Mouse (Mus musculus) forelimb bud, embryonic 11.5 days (tissue): ENCODE data around the gene Kcng1.

ENCODE experiments used
- DNase-seq: peaks from one replicate; pipeline ENCODE4 v3.0.0-alpha.2; 2012; ENCODE audit warnings: low read depth, low spot score

Kcng1 gene

DNA sequence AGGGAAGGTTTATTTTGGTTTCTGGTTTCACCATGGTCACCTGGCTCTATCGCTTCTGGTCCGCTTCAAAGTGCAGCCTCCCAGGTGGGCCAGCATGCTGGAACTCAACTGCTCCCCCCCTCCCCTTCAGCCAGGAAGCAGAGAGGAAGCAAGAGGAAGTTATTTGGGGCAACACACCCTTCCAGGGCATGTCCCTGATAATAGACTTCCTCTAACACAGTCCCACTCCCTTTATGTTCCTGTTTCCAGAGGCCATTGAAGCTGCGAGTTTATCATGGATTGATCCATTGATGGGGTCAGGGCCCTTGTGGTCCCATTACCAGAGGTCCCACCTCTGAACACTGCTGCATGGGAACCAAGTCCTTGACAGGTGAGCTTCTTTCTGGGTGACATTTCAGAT, 21.4 kb downstream of the Kcng1 start:
- no peak for DNase-seq

DNA sequence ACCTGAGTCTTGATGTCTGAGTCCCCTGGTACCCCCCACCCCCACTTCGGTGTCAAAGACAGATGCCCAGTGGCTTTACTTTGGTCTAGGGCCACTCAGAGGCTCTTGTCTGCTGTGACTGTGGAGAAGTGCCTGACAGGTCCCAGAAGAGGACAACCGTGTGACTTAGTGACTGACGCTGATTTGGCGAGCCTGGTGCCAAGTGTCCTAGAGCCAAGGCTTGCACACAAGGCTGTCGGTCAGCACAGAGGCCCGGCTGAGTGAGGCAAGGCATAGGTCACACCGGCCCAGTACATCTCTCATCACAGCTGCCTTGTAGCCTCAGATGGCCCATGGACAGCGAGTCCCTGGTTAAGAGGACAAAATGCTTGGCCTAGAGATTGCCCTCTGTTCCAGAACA, 22.5 kb downstream of the Kcng1 start:
- DNase-seq, result no peak

DNA sequence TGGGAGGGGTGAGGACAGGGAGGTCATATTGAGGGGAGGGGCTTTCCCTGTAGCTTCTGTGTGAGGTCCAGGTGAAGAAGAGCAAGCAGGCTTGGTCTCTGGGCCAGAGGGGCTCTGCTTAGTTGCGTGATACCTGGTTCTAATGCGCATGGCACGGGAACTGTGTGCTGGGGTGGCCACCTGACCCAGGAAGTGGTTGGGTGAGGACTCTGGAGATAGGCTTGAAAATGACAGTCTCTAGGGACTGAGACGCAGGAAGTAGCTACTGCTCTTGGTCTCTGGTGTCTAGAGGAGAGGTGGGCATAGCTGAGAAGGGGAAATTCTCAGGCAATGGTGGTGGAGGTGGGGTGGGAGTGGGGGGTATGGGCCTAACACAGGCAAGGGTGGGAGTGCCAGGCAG, 24.3 kb downstream of the Kcng1 start:
- DNase-seq, result no peak

DNA sequence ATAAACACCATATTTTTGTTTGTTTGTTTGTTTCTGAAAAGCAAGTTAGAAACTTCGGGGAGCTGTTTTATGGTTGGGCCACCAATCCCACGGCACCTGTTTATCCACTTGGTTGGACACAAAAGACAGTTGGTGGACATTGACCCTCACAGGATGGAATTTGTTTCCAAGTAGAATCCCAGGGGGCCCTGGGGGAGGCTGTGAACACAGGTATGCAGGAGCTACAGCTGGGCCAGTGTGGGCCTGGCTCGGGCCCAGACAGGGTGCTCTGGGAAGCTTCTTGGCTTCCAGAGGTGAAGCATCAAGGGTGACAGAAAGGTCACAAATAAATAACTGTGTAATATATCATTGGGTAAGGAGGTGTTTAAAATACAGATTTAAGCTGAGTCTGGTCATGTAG, 25.0 kb downstream of the Kcng1 start:
- DNase-seq, result no peak

DNA sequence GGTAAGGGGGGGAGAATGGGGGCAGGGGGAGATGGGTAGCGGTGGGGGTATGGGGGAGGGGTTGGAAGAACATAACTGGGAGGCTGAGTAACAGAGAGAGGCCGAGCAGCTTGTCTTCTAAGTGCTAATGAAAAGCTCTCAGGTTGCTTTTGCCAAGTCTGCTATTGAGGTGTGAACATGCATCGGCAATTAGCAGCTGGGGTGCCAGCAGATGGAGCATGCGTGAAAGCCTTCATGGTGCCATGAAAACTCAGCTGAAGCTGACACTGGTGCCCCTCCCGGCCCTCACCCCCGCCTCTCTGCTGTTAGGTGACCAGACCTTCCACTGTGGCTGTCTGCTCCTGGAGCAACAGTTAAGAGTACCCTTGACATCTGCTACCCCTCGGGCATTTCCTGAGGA, 27.7 kb downstream of the Kcng1 start:
- no peak for DNase-seq

DNA sequence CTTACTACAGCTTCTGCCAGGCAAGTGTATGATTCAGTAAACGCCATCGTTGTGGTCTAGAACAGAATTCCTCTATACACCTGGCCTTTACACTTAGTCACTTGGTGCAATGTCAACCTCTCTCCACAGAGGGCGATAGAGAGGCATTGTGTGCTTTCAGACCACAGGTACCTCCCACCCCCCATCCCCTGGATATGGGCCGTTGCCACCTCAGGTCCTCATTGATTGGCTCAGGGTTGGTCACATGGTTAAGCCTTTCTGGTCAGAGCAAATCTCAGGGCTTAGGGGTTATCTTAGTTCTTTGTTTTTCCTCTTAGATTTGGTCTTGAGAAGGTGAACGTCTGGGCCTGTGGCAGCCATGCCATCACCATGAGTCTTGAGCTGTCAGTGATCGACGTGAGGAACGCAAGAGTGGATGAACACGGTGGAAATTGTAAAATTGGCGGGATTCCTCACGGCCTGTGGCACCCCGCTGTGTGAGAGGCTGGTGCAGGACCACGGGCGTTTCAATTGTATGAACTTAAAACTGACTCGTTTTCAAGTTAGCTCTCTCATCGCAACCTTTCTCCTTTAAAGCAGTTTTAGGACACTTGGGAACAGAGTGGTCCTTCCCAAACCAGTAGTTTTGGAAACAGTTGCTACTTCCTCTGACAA, 28.8 kb downstream of the Kcng1 start:
- peak; percentile 89 for DNase-seq

DNA sequence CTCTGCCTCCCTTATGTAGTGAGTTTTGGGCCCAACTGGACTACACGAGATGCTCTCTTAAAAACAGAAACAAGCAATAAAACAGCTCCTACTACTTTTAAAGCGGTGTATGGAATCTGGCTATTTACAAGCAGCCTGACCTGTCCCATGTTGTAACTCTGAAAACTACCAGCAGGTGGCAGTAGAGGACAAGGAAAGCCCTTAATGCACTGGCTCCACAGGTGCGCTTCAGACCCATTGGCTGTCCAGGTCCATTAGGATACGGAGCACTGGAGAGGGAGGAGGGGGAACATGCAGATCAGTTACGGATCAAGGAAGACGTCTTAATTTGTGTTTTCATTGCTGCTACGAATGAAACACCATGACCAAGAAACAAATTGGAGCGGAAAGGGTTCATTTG, 31.3 kb downstream of the Kcng1 start:
- peak; percentile 91 for DNase-seq

DNA sequence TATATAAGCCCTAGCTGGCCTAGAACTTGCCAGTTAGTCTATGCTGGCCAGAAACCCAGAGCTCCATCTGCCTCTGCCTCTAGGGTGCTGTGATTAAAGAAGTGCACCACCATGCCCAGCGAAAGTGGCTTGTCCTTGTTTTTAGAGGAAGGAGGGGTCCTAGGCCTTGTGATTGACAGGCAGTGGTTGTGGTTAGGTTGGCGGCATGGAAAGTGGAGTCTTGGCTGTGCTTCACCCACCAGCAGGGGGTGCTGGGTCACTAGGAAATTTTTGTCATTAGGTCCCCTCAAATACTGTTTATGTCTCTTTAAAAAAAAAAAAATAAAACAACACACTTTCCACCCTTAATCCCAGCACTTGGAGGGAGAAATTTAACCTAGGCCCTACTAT, 32.7 kb downstream of the Kcng1 start:
- peak; percentile 54 for DNase-seq

DNA sequence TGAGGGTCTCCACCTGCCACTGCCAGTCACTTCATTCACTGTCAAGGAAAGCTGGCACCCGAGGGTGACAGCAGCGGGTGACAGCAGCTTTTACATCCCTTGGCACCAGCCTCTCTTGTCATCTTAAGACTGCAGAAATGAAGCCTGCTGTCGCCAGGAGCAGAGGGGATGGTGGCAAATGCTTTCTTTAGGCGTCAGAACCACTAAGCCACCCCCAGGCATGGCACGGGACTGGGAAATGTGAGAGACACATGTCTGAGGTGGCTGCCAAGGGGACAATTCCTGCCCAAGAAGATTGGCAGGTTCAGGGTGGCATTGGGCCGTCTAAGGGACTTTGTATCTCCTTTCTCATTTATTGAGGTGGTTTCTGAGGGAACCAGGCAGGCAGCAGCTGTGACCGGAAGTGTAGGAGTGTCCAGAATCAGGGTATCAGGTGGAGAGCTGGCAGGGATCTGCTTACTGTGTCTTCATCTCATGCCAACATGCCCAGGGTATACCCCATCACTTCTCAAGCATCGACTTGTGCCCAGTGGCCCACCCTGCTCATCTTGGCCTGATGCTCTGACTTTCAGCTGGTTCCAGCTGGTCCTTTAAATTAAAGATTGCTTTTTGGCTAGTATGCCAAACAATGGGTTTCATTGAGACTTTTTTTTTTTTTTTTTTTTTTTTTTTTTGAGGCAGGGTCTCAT, 33.2 kb downstream of the Kcng1 start:
- DNase-seq, result no peak

DNA sequence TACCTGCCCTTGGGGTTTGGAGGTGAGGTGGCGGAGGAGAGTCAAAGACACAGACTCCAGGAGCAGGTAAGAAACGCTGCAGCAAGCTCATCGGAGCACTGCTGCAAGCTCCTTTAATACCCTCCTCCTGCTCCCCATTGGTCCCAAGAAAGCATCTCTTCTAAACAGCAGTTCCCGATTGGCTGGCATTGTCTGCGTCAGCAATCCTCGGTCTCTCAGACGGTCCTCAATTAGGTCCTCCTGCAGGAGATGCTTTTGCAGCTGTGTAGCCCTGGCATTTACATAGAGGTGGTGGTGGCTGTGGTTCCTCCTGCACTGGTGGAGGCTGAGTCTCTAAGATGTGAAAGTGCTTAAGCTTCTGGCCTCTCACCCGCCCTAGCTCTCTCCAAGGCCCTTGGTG, 36.0 kb downstream of the Kcng1 start:
- DNase-seq, result no peak

DNA sequence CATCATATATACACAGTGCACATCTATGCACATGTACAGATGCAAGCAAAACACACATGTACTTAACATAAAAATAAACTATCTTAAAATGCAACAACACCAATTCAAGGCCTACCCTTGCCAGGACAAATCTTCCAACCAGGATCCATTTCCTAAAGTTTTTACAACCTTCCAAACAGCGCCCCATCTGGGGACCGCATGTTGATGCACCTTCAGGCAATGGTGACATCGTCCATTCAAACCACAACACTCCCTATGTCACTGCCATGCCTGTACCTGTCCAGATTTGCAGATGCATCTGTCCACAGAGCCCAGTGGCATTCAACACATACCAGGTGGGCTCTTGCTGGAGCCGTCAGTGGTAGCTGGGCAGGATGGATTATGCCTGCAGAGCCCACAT, 38.3 kb downstream of the Kcng1 start:
- no peak for DNase-seq

DNA sequence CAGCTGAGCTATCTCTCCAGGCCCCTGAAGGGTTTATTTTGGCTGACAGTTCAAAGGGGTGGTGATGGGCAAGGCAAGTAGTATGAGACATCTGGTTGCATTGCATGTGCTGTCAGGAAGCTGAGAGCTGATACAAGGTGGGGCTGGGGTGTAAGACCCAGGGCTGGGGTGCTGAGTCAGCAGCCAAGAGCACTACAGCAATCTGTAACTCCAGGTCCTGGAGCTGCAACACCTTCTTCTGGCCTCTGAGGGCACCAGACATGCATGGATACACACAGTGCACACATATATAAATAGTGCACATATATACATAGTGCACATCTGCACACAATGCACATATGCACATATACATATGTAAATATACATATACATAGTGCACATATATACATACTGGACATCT, 38.7 kb downstream of the Kcng1 start:
- no peak for DNase-seq

DNA sequence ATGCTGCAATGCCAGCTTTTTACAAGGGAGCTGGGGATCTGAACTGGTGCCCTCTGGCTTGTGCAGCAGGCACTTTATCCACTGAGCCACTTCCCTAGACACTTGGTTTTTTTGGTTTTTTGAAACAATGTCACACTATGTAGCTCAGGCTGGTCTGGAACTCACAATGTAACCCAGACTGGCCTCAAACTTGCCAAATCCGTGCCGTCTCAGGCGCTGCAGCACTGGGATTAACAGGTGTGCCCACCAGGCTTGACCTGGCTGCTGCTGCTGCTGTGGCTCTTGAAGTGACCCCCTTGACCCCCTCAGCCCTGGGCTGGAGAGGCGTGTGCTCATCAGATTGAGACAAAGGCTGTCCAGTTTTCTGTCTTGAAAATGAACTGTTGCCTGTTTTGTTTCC, 43.2 kb downstream of the Kcng1 start:
- DNase-seq, result no peak

DNA sequence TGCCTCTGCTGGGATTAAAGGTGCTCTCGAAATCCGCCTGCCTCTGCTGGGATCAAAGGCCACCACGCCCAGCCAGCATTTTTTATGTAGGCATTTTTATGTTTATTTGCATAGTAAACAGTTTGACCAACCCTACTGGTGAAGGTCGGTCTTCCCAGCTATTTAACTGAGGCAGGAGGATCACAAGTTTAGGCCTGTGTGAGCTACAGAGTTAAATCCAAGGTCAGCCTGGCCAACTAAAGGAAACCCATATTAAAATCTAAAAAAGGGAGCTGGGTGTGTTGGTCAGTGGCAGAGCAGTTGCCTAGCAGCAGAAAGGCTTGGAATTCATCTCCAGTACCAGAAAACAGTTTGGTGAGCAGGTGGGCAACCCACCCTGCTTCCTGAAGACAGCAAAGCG, 48.2 kb downstream of the Kcng1 start:
- DNase-seq, result no peak

DNA sequence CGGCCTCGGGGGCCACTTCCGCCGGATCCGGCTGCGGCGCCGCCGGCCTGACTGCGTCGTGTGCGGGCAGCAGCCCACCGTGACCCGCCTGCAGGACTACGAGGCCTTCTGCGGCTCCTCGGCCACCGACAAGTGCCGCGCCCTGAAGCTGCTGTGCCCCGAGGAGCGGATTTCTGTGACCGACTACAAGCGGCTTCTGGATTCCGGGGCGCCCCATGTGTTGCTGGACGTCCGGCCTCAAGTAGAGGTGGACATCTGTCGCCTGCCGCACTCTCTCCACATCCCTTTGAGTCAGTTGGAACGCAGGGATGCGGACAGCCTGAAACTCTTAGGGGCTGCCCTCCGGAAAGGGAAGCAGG, 50.1 kb downstream of the Kcng1 start:
- DNase-seq, result no peak

DNA sequence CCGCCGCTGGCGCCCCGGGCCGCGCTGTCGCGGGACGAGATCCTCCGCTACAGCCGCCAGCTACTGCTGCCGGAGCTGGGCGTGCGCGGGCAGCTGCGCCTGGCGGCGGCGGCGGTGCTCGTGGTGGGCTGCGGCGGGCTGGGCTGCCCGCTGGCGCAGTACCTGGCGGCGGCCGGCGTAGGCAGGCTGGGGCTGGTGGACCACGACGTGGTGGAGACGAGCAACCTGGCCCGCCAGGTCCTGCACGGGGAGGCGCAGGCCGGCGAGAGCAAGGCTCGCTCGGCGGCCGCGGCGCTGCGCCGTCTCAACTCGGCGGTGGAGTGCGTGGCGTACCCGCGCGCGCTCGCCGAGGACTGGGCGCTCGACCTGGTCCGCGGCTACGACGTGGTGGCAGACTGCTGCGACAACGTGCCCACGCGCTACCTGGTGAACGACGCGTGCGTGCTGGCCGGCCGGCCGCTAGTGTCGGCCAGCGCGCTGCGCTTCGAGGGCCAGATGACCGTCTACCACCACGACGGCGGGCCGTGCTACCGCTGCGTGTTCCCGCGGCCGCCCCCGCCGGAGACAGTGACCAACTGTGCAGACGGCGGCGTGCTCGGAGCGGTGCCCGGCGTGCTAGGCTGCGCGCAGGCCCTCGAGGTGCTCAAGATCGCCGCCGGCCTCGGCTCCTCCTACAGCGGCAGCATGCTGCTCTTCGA, 50.6 kb downstream of the Kcng1 start:
- DNase-seq, result no peak

DNA sequence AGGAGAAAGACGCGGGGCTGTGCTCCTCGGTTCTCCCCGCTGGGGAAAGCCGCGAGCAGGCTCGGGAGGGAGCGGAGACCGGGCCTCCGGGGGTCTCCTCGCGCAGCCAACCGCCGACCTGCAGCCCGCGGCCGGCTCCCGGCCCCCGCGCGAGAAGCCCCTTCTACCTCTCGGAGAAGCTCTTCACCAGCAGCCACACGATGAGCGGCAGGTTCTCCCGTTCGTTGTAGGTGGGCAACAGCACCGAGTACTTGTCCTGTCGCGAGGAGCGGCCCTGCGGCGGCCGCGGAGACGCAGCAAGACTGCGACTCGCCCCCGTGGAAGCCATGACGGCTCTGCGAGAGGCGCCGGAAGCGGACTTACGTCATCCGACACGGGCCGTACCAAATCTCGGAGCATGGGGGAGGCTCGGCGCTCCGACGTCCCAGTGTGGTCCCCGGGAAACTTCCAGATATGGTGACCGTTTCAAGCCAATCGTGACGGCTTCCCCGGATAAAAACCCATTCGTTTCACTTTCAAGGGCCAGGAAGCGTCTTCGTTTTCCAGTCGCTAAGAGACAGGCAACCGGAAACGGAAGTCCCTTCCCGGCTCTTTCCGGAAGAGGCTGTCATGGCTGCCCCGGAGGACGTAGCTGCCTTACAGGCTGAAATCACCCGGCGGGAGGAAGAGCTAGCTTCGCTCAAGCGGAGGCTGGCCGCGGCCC, 51.4 kb downstream of the Kcng1 start, which contains the start of the genes Gm20716, Dpm1 and Mocs3:
TSS of gene Gm20716 (minus strand) at position 339 of the 703 bp plus-strand sequence.
TSS of gene Dpm1 (minus strand) at position 566 of the 703 bp plus-strand sequence.
TSS of gene Mocs3 (plus strand) at position 597 of the 703 bp plus-strand sequence.
- peak; percentile 85 for DNase-seq

DNA sequence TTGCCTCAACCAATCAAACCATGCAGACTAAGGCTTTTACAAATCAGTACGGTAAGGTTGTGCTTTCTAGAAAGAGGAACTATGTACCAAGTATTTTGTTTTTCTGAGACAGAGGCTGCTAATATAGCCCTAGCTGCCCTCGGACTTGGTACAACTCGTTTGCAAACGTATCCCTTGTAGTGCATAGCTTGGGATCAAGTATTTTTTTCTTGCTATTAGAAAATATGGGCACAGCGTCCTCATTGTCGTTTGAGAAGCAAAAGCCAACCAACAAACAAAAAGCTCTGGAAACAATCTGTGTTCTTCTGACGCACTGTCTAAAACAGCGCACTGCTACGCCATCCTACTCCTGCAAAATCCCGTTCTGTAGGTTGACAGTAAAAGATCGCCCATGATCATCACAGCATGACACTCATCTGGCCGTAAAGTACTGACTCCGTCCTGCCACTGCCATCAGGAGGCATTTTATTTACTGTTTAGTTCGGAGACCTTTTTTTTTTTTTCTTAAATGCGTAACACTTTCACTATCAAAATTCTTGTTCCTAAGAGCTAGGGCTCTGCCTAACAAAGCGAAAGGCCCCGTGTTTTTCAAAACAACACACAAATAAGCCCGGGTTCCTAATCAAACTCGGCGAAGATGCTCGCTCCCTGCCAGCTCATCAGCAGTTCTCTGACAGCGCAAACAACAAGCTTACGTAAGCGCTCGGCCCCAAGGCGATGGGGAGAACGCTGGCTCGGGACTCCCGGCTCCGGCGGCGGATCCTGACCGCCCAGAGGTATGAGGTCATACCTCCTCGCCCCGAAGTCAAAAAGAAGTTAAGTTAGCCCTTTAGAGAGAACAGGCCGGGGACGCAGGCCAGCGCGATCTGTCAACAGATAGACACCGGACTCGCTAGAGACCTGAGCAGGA, 52.2 kb downstream of the Kcng1 start:
- DNase-seq, result no peak

DNA sequence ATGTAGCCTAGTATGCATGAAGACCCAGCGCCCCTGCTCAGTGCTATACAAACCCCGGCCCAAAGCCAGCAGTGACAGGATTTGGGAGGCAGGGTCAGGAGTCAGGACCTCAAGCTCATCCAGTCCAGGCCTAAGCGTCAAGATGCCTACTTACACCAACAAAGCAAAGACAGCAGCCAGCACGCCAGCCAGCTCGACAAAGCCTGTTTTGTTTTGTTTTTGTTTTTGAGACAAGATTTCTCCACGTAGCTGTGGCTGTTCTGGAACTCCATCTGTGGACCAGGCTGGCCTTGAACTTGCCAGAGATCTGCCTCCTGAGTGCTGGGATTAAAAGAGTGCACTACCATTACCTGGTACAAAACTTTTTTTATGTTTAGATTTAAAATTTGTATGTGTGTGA, 58.2 kb downstream of the Kcng1 start:
- no peak for DNase-seq

DNA sequence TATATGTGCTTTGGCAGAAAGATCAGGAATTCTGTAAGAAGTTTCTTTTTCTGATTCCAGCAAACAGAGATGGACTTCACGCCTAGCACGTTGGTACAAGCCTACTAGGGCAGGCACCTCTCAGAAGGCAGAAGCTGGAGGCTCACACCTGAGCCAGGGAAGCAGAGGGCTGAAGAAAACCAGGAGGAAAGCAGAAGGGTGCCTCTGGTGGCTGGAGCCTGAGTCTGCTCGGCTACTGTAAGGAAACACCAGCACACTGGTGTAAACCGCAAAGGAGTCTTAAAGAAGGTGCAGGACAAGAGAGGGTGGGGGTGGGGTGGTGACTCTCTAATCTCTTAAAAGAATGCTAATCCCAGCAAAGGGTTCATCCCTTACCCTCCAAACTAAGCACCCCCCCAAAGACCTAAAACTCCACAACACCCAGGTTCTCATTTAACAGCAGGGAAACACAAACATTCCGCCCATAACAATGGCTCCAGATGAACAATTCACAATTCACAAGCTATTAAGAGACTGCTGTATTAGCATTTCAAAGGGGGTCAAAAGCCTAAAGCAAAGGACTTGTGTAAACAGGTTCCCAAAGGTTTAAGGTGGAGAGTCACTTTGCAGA, 67.6 kb downstream of the Kcng1 start:
- no peak for DNase-seq
